Mouse (Mus musculus): ENCODE data around the gene AI597479.

- TF ChIP-seq GATA1 (IDR thresholded peaks at IDR 0.05; ENCODE audit: low read length) (no peak), TAL1 (IDR thresholded peaks at IDR 0.05; ENCODE audit: low read length) (no peak)
Measured at GRCm38 (mm10) chr1:43162394-43162793, 63.9 kb downstream of the AI597479 start.

Data from erythroblast, embryonic 14.5 days (primary cell).